Mouse (Mus musculus) liver, adult 2 months (tissue): ENCODE measurements at regions not wholly inside any gene's neighbourhood (a gene's known extent, or its start where the extent isn't known, plus 50 kb on each side); places are given as distances from the start of the nearest gene placed in this dataset.
A peak's percentile ranks its signal among the peaks of the same experiment; 100 is the strongest.
"Not testable (repeated sequence)": the region's sequence is repeated elsewhere in the genome, so short reads cannot be mapped to it uniquely, and the experiment has no call there.

Experiments
- DNase-seq: peaks from one replicate; pipeline ENCODE4 v3.0.0-alpha.2; 2011; ENCODE audit warnings: low read depth, low spot score; ENCODE audit errors: extremely low read depth
- H3K27ac ChIP-seq: fragments of 200-500 bp; replicated peaks from 2 replicates; pipeline ENCODE4 v1.5.1; 2012; ENCODE audit warnings: low read depth, mild to moderate bottlenecking, control low read depth, inconsistent platforms, low read length; ENCODE audit not compliant: insufficient read depth
- H3K27me3 ChIP-seq: fragments of 200-500 bp; 2 replicates; pipeline ENCODE4 v1.6.1; 2012; ENCODE audit warnings: mild to moderate bottlenecking, moderate library complexity, low read length, inconsistent platforms; ENCODE audit not compliant: control insufficient read depth, insufficient read depth
- H3K36me3 ChIP-seq: fragments of 200-500 bp; 2 replicates; pipeline ENCODE4 v1.6.1; 2012; ENCODE audit warnings: low read length, inconsistent platforms; ENCODE audit not compliant: control insufficient read depth, insufficient read depth
- H3K4me1 ChIP-seq: fragments of 200-500 bp; 2 replicates; pipeline ENCODE4 v1.6.1; 2011; ENCODE audit warnings: low read length; ENCODE audit not compliant: control insufficient read depth, insufficient read depth
- H3K4me3 ChIP-seq: fragments of 200-500 bp; 2 replicates; pipeline ENCODE4 v1.5.1; 2011; ENCODE audit warnings: low read depth, mild to moderate bottlenecking, control low read depth, low read length, moderate library complexity; ENCODE audit not compliant: insufficient read depth
- H3K79me2 ChIP-seq: fragments of 200-500 bp; 2 replicates; pipeline ENCODE4 v1.6.1; 2012; ENCODE audit warnings: inconsistent platforms, mild to moderate bottlenecking, low read length, moderate library complexity; ENCODE audit not compliant: control insufficient read depth, insufficient read depth
- H3K9ac ChIP-seq: fragments of 200-500 bp; 2 replicates; pipeline ENCODE4 v1.6.1; 2012; ENCODE audit warnings: low read depth, mild to moderate bottlenecking, control low read depth, inconsistent platforms, low read length
- CTCF ChIP-seq: fragments of 200-500 bp; IDR thresholded peaks from 2 replicates; pipeline ENCODE4 v1.5.1; 2011; ENCODE audit warnings: low read depth, low read length, control low read depth
- POLR2A ChIP-seq: fragments of 200-500 bp; IDR thresholded peaks from 2 replicates; pipeline ENCODE4 v1.6.1; 2011; ENCODE audit warnings: low read length, control low read depth; ENCODE audit not compliant: insufficient read depth; ENCODE audit errors: extremely low read depth
- WGBS: fragments of 180-500 bp; shearing (Covaris S2); methylation state at CpG from one replicate; pipeline ENCODE4 v1.1.7; 2018; 5-methylcytosine and 5-hydroxymethylcytosine counted together

- Histone ChIP-seq H3K4me1 (no peaks in the 10 kb centered on the region), H3K27me3 (peaks cover 3% of the 10 kb centered on the region; the same call in 1 of the 2 replicates), H3K4me3 (no peak overlapping the region), H3K79me2 (no peaks in the 10 kb centered on the region), H3K27ac (0 out of 2 replicates have a peak overlapping the region, but pooled peaks have one; percentile 12), H3K9ac (no peak overlapping the region), H3K36me3 (no peaks in the 10 kb centered on the region)
- WGBS: 61% methylated on average over 8 of the region's 8 CpGs
- TF ChIP-seq POLR2A (no peak), CTCF (no peak)
- no peak for DNase-seq
Observed at GRCm38 (mm10) chr8:8959021-8959786, 268.9 kb upstream of the Arglu1 start.

- not testable (repeated sequence) for H3K27me3 ChIP-seq, H3K27ac ChIP-seq, DNase-seq, H3K9ac ChIP-seq, H3K79me2 ChIP-seq, H3K4me1 ChIP-seq, H3K4me3 ChIP-seq, H3K36me3 ChIP-seq
- WGBS: 73% methylated on average over 8 of the region's 8 CpGs
Observed at GRCm38 (mm10) chr8:8958140-8958539, 267.8 kb upstream of the Arglu1 start.

- Histone ChIP-seq H3K79me2 (no peaks in the 10 kb centered on the region), H3K4me1 (no peaks in the 10 kb centered on the region), H3K27me3 (peaks cover 8% of the 10 kb centered on the region), H3K4me3 (no peak overlapping the region), H3K9ac (no peak overlapping the region), H3K36me3 (no peaks in the 10 kb centered on the region), H3K27ac (no peak overlapping the region)
- no peak for DNase-seq
- TF ChIP-seq POLR2A: no peak
- no peak for TF ChIP-seq CTCF
- 29% methylated on average over 4 of the region's 4 CpGs for WGBS
Observed at GRCm38 (mm10) chr8:8952212-8952611, 261.9 kb upstream of the Arglu1 start.

GRCm38 (mm10) chr8:8951186-8951585, 260.9 kb upstream of the Arglu1 start:
- no peaks in the 10 kb centered on the region for H3K4me1 ChIP-seq
- no peaks in the 10 kb centered on the region for H3K79me2 ChIP-seq
- TF ChIP-seq CTCF (no peak), POLR2A (no peak)
- WGBS: 26% methylated on average over 9 of the region's 9 CpGs
- peaks cover 8% of the 10 kb centered on the region for H3K27me3 ChIP-seq
- H3K4me3 ChIP-seq: no peak overlapping the region
- H3K27ac ChIP-seq: no peak overlapping the region
- DNase-seq: no peak
- H3K9ac ChIP-seq: no peak overlapping the region
- no peaks in the 10 kb centered on the region for H3K36me3 ChIP-seq

GRCm38 (mm10) chr8:8947516-8948161, 257.3 kb upstream of the Arglu1 start:
- H3K79me2 ChIP-seq: no peaks in the 10 kb centered on the region
- H3K36me3 ChIP-seq: no peaks in the 10 kb centered on the region
- no peak overlapping the region for H3K4me3 ChIP-seq
- TF ChIP-seq POLR2A (no peak), CTCF (no peak)
- H3K9ac ChIP-seq: no peak overlapping the region
- no peak for DNase-seq
- 33% methylated on average over 7 of the region's 7 CpGs for WGBS
- H3K27ac ChIP-seq: no peak overlapping the region
- peaks cover 5% of the 10 kb centered on the region for H3K27me3 ChIP-seq
- no peaks in the 10 kb centered on the region for H3K4me1 ChIP-seq

- no peak for TF ChIP-seq POLR2A
- no peaks in the 10 kb centered on the region for H3K79me2 ChIP-seq
- no peaks in the 10 kb centered on the region for H3K4me1 ChIP-seq
- 79% methylated on average over 6 of the region's 6 CpGs for WGBS
- DNase-seq: no peak
- no peaks in the 10 kb centered on the region for H3K27me3 ChIP-seq
- no peaks in the 10 kb centered on the region for H3K36me3 ChIP-seq
- H3K4me3 ChIP-seq: no peak overlapping the region
- H3K27ac ChIP-seq: no peak overlapping the region
- H3K9ac ChIP-seq: no peak overlapping the region
Observed at GRCm38 (mm10) chr8:8942991-8943390, 252.7 kb upstream of the Arglu1 start.
